Mouse (Mus musculus) testis, adult 2 months (tissue): ENCODE results near the gene Cant1. TPM values are rescaled to one million over a fixed set of nuclear protein-coding genes. Genes with fewer than 3 reads are reported as not detected.

Experiments
- H3K27ac ChIP-seq: fragments of 200-500 bp; 2 replicates; pipeline ENCODE4 v1.5.1; 2012; ENCODE audit warnings: low read depth, low read length; ENCODE audit not compliant: control insufficient read depth, insufficient read depth
- H3K27me3 ChIP-seq: fragments of 200-500 bp; 2 replicates; pipeline ENCODE4 v1.6.1; 2012; ENCODE audit warnings: mild to moderate bottlenecking, low read length, moderate library complexity; ENCODE audit not compliant: control insufficient read depth, insufficient read depth
- H3K36me3 ChIP-seq: fragments of 200-500 bp; 2 replicates; pipeline ENCODE4 v1.6.1; 2012; ENCODE audit warnings: mild to moderate bottlenecking, low read length; ENCODE audit not compliant: control insufficient read depth, insufficient read depth
- H3K4me1 ChIP-seq: fragments of 200-500 bp; 2 replicates; pipeline ENCODE4 v1.6.1; 2012; ENCODE audit warnings: low read length; ENCODE audit not compliant: control insufficient read depth, insufficient read depth
- H3K4me3 ChIP-seq: fragments of 200-500 bp; 2 replicates; pipeline ENCODE4 v1.5.1; 2012; ENCODE audit warnings: low read depth, mild to moderate bottlenecking, low read length, moderate library complexity, mixed read lengths; ENCODE audit not compliant: control insufficient read depth
- CTCF ChIP-seq: fragments of 200-500 bp; IDR thresholded peaks from 2 replicates; pipeline ENCODE4 v1.5.1; 2012; ENCODE audit warnings: low read depth, mild to moderate bottlenecking, inconsistent platforms, low read length, moderate library complexity; ENCODE audit not compliant: control insufficient read depth, insufficient read depth, insufficient replicate concordance
- POLR2A ChIP-seq: fragments of 200-500 bp; IDR thresholded peaks from 2 replicates; pipeline ENCODE4 v1.6.1; 2012; ENCODE audit warnings: low read depth, mild to moderate bottlenecking, inconsistent platforms, low read length, moderate library complexity; ENCODE audit not compliant: control insufficient read depth
- polyA plus RNA-seq: library from polyadenylated mRNA; depleted of rRNA; stranded (reverse); fragments of >200 nt; gene quantifications from 2 replicates; pipeline ENCODE4 v1.2.3, GENCODE M21; 2012

The Cant1 gene
- polyA plus RNA-seq, 1 experiment, result 37.8 TPM

- no peak for TF ChIP-seq CTCF
- TF ChIP-seq POLR2A, result no peak
- Histone ChIP-seq H3K4me3 (no peak overlapping the region), H3K27me3 (no peaks in the 10 kb centered on the region), H3K36me3 (no peaks in the 10 kb centered on the region; the same call in 1 of the 2 replicates), H3K4me1 (no peaks in the 10 kb centered on the region), H3K27ac (no peak overlapping the region)
These were observed 7.6 kb downstream of the Cant1 start for GRCm38 (mm10) chr11:118411271-118411670.

DNA sequence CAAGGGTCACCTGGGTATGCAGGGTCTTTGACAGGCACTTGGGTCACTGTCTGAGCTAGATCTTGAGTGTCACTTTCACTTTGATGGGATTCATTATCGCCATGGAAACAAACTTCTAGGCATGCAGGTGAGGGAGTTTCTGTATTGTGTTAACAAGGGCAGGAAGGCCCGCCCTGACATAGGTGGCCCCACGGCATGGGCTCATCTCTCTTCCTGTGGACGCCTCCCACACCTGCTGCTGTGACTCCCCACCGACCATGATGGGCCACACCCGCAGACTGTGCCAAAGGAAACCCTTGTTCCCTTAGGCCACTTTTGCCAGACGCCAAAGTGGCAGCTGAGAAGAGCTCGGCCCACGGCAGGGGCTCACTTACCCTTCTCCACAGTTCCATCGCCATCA is 8.4 kb downstream of the Cant1 start:
- no peak overlapping the region for H3K4me3 ChIP-seq
- no peaks in the 10 kb centered on the region for H3K4me1 ChIP-seq
- no peak overlapping the region for H3K27ac ChIP-seq
- no peaks in the 10 kb centered on the region; the same call in 1 of the 2 replicates for H3K36me3 ChIP-seq
- TF ChIP-seq POLR2A (no peak), CTCF (no peak)
- H3K27me3 ChIP-seq, result no peaks in the 10 kb centered on the region

- TF ChIP-seq POLR2A (no peak), CTCF (no peak)
- no peaks in the 10 kb centered on the region for H3K4me1 ChIP-seq
- H3K36me3 ChIP-seq, result no peaks in the 10 kb centered on the region; the same call in 1 of the 2 replicates
- no peak overlapping the region for H3K27ac ChIP-seq
- H3K4me3 ChIP-seq, result no peak overlapping the region
- no peaks in the 10 kb centered on the region for H3K27me3 ChIP-seq
These were observed 8.8 kb downstream of the Cant1 start for GRCm38 (mm10) chr11:118410073-118410444.

- Histone ChIP-seq H3K27ac (no peak overlapping the region), H3K36me3 (no peaks in the 10 kb centered on the region; the same call in 1 of the 2 replicates), H3K4me1 (no peaks in the 10 kb centered on the region), H3K27me3 (no peaks in the 10 kb centered on the region), H3K4me3 (no peak overlapping the region)
- no peak for TF ChIP-seq POLR2A
- TF ChIP-seq CTCF, result no peak
These were observed 9.5 kb downstream of the Cant1 start for GRCm38 (mm10) chr11:118409106-118410072.

DNA sequence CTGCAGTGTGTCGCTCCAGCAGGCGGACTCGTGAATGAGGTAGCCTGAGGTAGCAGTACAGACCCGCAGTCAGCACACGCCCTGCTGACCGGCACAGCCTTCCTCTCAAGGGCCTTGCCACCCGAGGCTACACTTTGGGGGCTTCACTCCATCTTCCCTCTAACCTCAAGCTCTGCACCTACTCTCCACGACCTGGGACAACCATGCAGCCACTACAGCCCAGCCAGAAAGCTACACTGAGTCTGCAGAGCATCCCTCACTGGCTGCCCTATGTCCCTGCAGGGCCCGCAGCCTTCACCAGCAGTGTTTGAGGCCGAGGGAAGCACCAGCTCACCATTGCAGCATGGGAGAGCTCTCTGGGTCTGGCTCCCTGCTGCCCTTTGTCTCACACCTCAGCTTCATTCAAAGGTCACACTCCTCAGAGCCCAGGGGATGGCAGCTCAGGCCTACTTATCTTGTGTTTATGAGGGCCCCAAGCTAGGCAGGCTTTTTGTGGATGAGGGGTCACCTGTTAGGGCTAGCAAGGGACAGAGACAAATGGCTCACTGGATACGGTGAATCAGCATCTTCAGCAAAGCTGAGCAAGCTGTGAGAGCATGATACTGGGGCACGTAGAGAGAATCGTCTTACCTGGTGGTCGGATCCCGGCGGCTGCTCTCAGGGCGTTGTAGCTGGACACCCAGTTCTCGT is 10.7 kb downstream of the Cant1 start:
- Histone ChIP-seq H3K4me3 (no peak overlapping the region), H3K27ac (no peak overlapping the region), H3K36me3 (no peaks in the 10 kb centered on the region; the same call in 1 of the 2 replicates), H3K27me3 (no peaks in the 10 kb centered on the region), H3K4me1 (no peaks in the 10 kb centered on the region)
- TF ChIP-seq CTCF, result no peak
- no peak for TF ChIP-seq POLR2A

- H3K36me3 ChIP-seq, result no peaks in the 10 kb centered on the region; the same call in 1 of the 2 replicates
- no peak overlapping the region for H3K27ac ChIP-seq
- no peaks in the 10 kb centered on the region for H3K4me1 ChIP-seq
- no peaks in the 10 kb centered on the region for H3K27me3 ChIP-seq
- TF ChIP-seq CTCF, result no peak
- no peak for TF ChIP-seq POLR2A
- no peak overlapping the region for H3K4me3 ChIP-seq
These were observed 11.5 kb downstream of the Cant1 start for GRCm38 (mm10) chr11:118407318-118407910.

DNA sequence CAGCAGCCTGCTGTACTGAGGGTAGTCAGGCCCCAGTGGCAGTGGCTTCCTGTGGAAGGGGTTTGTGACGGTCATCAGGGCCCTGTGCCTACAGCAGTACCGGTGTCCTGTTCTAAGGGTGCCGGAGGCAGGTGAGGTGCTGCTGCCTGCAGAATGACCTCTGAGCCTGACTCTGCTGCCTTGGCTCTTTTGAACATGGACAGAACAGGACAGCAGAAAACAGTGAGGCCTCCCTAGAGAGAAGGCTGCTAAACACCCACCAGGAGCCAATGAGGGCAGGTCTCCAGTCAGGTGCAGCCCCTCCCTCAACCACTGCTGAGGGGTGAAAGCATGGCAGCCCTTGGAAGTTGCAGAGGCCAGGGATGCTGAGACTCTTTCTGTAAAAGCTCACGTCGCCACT is 12.4 kb downstream of the Cant1 start:
- no peaks in the 10 kb centered on the region for H3K4me1 ChIP-seq
- H3K36me3 ChIP-seq, result no peaks in the 10 kb centered on the region; the same call in 1 of the 2 replicates
- TF ChIP-seq POLR2A, result no peak
- no peak for TF ChIP-seq CTCF
- no peak overlapping the region for H3K4me3 ChIP-seq
- H3K27ac ChIP-seq, result no peak overlapping the region
- no peaks in the 10 kb centered on the region for H3K27me3 ChIP-seq
